Mouse (Mus musculus) stomach, embryonic 14.5 days (tissue): ENCODE measurements around the gene Pde4d. TPM values are rescaled to one million over a fixed set of nuclear protein-coding genes. Genes with fewer than 3 reads are reported as not detected.

Source experiments
- ATAC-seq: fragments of 200-750 bp; cut with Nextera tagmentation; 2 replicates; pipeline ENCODE4 v1.8.0; 2017; ENCODE audit warnings: low read depth, moderate TSS enrichment; ENCODE audit not compliant: insufficient number of reproducible peaks, insufficient read depth, low FRiP score
- H3K27ac ChIP-seq: fragments of 300-500 bp; sonication (generic); 2 replicates; pipeline ENCODE4 v1.5.1; 2014; ENCODE audit warnings: mild to moderate bottlenecking, low read length, moderate library complexity, mixed read lengths
- H3K27me3 ChIP-seq: fragments of 300-500 bp; sonication (generic); 2 replicates; pipeline ENCODE4 v1.6.1; 2014; ENCODE audit warnings: low read length, control low read depth, mixed read lengths; ENCODE audit not compliant: control insufficient read depth, insufficient read depth
- H3K36me3 ChIP-seq: fragments of 300-500 bp; sonication (generic); 2 replicates; pipeline ENCODE4 v1.6.1; 2014; ENCODE audit warnings: mild to moderate bottlenecking, control low read depth, low read length, moderate library complexity, mixed read lengths; ENCODE audit not compliant: control insufficient read depth, insufficient read depth
- H3K4me1 ChIP-seq: fragments of 300-500 bp; sonication (generic); 2 replicates; pipeline ENCODE4 v1.6.1; 2014; ENCODE audit warnings: low read length, control low read depth, mixed read lengths; ENCODE audit not compliant: control insufficient read depth, insufficient read depth
- H3K4me2 ChIP-seq: fragments of 300-500 bp; sonication (generic); replicated peaks from 2 replicates; pipeline ENCODE4 v1.6.1; 2014; ENCODE audit warnings: low read depth, low read length, control low read depth
- H3K4me3 ChIP-seq: fragments of 300-500 bp; sonication (generic); 2 replicates; pipeline ENCODE4 v1.5.1; 2014; ENCODE audit warnings: low read depth, low read length, control low read depth
- H3K9ac ChIP-seq: fragments of 300-500 bp; sonication (generic); replicated peaks from 2 replicates; pipeline ENCODE4 v1.6.1; 2014; ENCODE audit warnings: low read depth, mild to moderate bottlenecking, control low read depth, low read length, moderate library complexity, mixed read lengths
- H3K9me3 ChIP-seq: fragments of 300-500 bp; sonication (generic); 2 replicates; pipeline ENCODE4 v1.6.1; 2016; ENCODE audit warnings: low read depth, low read length, control low read depth; ENCODE audit not compliant: control insufficient read depth
- WGBS: fragments of 180-500 bp; shearing (Covaris S2); extraction: QIAGEN DNeasy Blood & Tissue Kit; methylation state at CpG from one replicate; pipeline ENCODE4 v1.1.7; 2014; 5-methylcytosine and 5-hydroxymethylcytosine counted together
- polyA plus RNA-seq: library from polyadenylated mRNA; unstranded; fragments of >200 nt; fragmentation: Nextera tagmentation; extraction: Ambion mirVana; gene quantifications from 2 replicates; pipeline ENCODE4 v1.2.1, GENCODE M21; 2014

The Pde4d gene
- polyA plus RNA-seq, 1 experiment from 2014 or later, result 29.3 TPM

DNA sequence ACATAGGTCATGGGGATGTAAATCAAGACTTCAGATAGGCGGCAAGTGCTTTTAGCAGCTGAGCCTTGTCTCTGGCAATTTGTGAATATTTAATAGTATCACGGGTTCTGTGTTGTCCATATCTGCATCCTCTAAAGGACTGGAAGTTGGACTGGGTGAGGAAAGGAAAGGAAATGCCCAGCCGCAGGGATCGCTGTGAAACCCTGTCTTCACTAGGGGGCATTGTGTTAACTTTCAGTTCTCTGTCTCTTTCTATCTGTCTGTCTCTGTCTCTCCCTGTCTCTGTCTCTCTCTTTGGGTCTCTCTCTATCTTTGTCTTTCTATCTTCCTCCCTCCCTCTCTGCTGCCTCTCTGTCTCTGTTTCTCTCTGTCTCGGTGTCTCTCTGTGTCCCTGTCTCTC is 1172.5 kb downstream of the Pde4d start:
- Histone ChIP-seq H3K4me3 (no peak overlapping the region), H3K9ac (no peak overlapping the region), H3K4me1 (no peaks in the 10 kb centered on the region), H3K27me3 (no peaks in the 10 kb centered on the region), H3K36me3 (no peaks in the 10 kb centered on the region), H3K27ac (no peak overlapping the region), H3K9me3 (no peaks in the 10 kb centered on the region), H3K4me2 (no peak overlapping the region)
- 66% methylated on average over 5 of the region's 5 CpGs for WGBS
- no peak for ATAC-seq

DNA sequence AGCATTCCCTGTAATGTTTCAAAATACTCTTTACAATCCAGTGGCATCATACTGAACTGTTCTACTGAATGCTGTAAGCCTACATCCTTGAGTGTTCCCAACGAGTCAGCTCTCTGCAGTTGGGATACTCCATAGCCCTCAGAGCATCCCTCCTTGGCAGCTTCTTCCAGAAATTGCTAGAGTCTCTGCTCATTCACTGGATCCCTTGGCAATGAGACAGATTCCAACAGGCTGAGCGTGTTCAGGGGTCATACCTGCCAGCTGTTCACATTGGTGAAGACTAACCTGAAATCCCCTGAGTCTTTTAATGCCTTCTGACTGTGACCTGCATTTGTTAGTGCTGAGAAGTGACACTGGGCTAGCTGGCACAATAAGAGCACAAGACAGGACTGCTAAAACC is 1173.5 kb downstream of the Pde4d start:
- Histone ChIP-seq H3K9ac (no peak overlapping the region), H3K36me3 (no peaks in the 10 kb centered on the region), H3K27ac (no peak overlapping the region), H3K9me3 (no peaks in the 10 kb centered on the region), H3K4me3 (no peak overlapping the region), H3K4me1 (no peaks in the 10 kb centered on the region), H3K27me3 (no peaks in the 10 kb centered on the region), H3K4me2 (no peak overlapping the region)
- WGBS, result 72% methylated on average over 2 of the region's 2 CpGs
- no peak for ATAC-seq

DNA sequence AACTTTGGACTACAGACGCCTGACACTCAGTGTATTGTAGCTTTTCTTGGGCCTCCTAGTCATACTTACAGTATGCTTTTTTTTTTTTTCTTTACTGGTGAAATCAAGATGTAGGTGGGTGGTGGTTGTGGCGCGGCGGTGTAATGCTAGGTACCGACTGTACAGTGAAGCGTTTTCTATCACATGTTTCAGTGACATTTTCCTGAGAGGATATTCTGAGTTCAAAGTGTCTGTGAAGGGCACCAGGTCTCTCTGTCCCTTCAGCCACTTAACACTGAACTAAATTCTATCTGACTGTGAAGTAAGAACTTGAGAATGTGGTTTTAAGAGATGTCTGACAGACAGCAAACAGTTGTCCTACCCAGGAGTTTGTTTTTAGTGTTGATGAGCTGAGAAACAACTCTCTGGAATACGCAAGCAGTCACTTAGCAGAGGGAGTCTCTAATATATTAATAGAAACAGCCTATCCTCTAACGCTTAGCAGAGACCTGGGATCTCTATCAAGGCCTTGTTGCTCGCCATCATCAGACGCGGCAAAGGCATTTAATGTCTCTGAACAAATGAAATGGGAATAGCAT is 1175.1 kb downstream of the Pde4d start:
- 89% methylated on average over 11 of the region's 11 CpGs for WGBS
- no peak overlapping the region for H3K9ac ChIP-seq

DNA sequence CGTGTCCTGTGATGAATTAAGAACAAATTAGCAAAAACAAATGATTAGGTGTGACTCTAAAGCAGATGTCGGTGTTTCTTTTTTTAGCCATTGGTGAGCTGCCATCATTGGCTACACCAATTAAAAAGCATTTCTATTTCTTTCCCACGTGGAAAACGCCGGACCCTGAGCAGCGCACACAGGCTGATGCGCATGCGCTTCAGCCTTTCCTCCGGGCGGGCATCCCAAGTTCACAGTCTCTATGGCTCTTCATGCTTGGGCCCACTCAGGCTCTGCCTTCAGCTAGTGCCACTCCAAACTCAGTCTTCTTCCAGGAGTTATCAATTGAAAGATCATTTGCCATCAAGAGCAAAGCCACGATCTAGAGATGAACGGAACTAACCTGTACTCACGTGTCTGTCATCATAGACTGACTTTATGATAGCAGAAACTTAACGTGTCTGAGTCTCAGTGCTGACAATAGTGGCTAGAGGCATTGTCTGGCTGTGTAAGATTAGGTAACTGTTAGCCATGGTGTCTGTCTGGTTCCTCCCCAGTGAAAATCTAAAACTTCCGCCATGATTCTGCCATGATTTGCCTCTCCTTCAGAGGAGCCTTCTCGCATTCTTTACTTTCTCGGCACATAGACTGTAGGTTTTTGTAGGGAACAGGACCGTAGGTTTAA is 1175.8 kb downstream of the Pde4d start:
- Histone ChIP-seq H3K9me3 (no peaks in the 10 kb centered on the region), H3K27ac (no peak overlapping the region), H3K4me3 (no peak overlapping the region), H3K4me2 (no peak overlapping the region), H3K27me3 (no peaks in the 10 kb centered on the region), H3K9ac (no peak overlapping the region), H3K36me3 (no peaks in the 10 kb centered on the region), H3K4me1 (no peaks in the 10 kb centered on the region)
- no peak for ATAC-seq
- WGBS, result 92% methylated on average over 18 of the region's 18 CpGs

More for the DNA sequence above, 1175.1 kb downstream of the Pde4d start:
- H3K27ac ChIP-seq, result no peak overlapping the region
- no peak overlapping the region for H3K4me2 ChIP-seq
- H3K27me3 ChIP-seq, result no peaks in the 10 kb centered on the region
- no peaks in the 10 kb centered on the region for H3K9me3 ChIP-seq
- no peaks in the 10 kb centered on the region for H3K4me1 ChIP-seq
- no peaks in the 10 kb centered on the region for H3K36me3 ChIP-seq
- H3K4me3 ChIP-seq, result no peak overlapping the region
- ATAC-seq, result no peak

DNA sequence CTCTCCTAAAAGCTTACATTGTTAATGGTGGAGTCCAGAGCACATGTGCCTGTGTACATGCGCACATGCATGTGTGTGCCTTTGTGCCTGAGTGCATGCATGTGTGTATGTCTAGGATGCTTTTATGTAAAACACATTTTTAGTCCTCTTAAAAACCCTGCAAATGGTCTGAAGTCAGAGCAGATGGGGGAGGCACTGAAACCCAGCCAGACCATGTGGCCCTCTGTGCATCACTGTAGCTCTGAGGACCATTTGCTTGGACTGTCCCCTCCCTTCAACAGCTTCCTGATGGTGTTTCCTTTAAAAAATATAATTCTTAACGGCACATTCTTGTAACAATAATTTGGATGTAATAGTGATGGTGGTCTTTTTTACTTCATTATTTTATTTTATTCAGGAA is 1177.5 kb downstream of the Pde4d start:
- Histone ChIP-seq H3K9ac (no peak overlapping the region), H3K27ac (no peak overlapping the region), H3K4me2 (no peak overlapping the region), H3K4me1 (peaks cover 7% of the 10 kb centered on the region), H3K27me3 (no peaks in the 10 kb centered on the region), H3K36me3 (no peaks in the 10 kb centered on the region), H3K4me3 (no peak overlapping the region), H3K9me3 (no peaks in the 10 kb centered on the region)
- WGBS, result 87% methylated on average over 2 of the region's 2 CpGs
- ATAC-seq, result no peak

DNA sequence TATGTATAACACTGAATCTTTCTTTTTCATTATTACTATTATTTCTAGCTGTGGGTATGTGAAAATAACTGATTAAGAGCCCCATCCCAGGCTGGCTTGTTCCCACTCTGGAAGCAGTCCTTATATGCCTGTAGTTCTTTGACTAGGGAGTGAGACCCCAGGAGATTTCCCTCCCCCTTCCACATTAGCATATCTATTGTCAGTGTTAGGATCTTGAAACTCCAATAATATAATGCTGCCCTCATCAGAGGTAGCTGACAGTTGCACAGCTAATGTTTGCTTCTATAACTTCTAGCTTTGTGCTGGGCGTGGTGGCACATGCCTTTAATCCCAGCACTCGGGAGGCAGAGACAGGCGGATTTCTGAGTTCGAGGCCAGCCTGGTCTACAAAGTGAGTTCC is 1178.9 kb downstream of the Pde4d start:
- no peak for ATAC-seq
- Histone ChIP-seq H3K9ac (no peak overlapping the region), H3K27ac (no peak overlapping the region), H3K36me3 (no peaks in the 10 kb centered on the region), H3K4me2 (no peak overlapping the region), H3K4me1 (peaks cover 16% of the 10 kb centered on the region), H3K27me3 (no peaks in the 10 kb centered on the region), H3K9me3 (no peaks in the 10 kb centered on the region), H3K4me3 (no peak overlapping the region)
- 98% methylated on average over 4 of the region's 4 CpGs for WGBS

DNA sequence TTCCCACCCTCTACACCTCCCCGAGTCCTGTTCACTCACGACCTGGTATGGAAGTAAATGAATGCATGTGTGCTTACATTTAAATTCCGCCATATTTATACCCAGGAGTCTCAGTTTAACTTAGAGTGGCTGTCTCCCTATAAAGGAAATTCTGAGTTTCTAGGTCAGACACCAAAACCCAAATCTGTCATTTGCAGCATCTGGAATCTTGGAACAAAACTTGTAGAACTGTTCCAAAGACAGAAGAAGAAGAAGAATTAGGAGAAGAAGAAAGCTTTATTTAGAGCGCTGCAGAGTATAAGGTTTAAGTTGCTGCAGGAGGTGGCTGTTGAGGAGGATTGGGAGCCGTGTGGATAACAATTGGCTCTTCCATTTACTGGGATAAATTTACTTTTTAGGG is 1179.5 kb downstream of the Pde4d start:
- H3K9ac ChIP-seq, result no peak overlapping the region

DNA sequence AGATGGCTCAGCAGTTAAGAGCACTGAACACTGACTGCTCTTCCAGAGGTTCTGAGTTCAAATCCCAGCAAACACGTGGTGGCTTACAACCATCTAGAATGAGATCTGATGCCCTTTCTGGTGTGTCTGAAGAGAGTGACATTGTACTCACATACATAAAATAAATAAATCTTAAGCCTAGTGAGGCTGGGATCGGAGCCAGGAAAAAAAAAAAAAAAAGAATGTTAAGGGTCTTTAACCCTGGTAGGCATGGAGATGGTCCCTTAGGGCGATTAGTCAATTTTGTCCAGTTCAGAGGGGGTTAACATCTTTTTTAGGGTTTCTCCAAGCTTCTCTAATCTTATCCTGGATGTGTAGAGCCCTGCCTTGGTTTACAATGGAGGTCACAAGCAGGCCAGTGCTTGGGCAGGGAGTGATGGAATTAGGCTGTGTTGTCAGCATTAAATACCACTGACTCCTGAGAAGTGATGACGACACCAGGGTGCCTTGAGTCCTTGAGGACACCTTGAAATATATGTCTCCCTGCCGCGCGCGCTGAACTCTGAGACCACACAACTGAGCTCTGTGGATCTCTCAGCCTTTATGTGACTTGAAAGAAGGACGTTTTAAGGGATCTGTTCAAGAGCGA is 1181.8 kb downstream of the Pde4d start:
- WGBS, result 21% methylated on average over 10 of the region's 10 CpGs
- ATAC-seq, result no peak
- no peak overlapping the region for H3K27ac ChIP-seq

More for the DNA sequence above, 1179.5 kb downstream of the Pde4d start:
- Histone ChIP-seq H3K27ac (no peak overlapping the region), H3K4me1 (peaks cover 16% of the 10 kb centered on the region), H3K27me3 (no peaks in the 10 kb centered on the region), H3K36me3 (no peaks in the 10 kb centered on the region), H3K9me3 (no peaks in the 10 kb centered on the region), H3K4me3 (no peak overlapping the region), H3K4me2 (no peak overlapping the region)
- WGBS, result 77% methylated on average over 5 of the region's 5 CpGs
- ATAC-seq, result no peak

More for the DNA sequence above, 1181.8 kb downstream of the Pde4d start:
- Histone ChIP-seq H3K9me3 (no peaks in the 10 kb centered on the region), H3K4me3 (no peak overlapping the region), H3K27me3 (no peaks in the 10 kb centered on the region), H3K9ac (no peak overlapping the region), H3K4me2 (no peak overlapping the region), H3K36me3 (no peaks in the 10 kb centered on the region), H3K4me1 (peaks cover 16% of the 10 kb centered on the region)
